Mouse (Mus musculus) liver, embryonic 15.5 days (tissue): ENCODE measurements around the gene Krt14. TPM values are rescaled to one million over a fixed set of nuclear protein-coding genes. Genes with fewer than 3 reads are reported as not detected.

Experiments used
- ATAC-seq: fragments of 200-750 bp; cut with Nextera tagmentation; 2 replicates; pipeline ENCODE4 v1.8.0; 2017; ENCODE audit warnings: moderate number of reproducible peaks, mild to moderate bottlenecking, moderate library complexity; ENCODE audit not compliant: insufficient read depth
- H3K27ac ChIP-seq: fragments of 300-500 bp; sonication (generic); replicated peaks from 2 replicates; pipeline ENCODE4 v1.5.1; 2015; ENCODE audit warnings: mild to moderate bottlenecking, inconsistent platforms
- H3K27me3 ChIP-seq: fragments of 300-500 bp; sonication (generic); 2 replicates; pipeline ENCODE4 v1.6.1; 2015; ENCODE audit warnings: mild to moderate bottlenecking, inconsistent platforms
- H3K36me3 ChIP-seq: fragments of 300-500 bp; sonication (generic); replicated peaks from 2 replicates; pipeline ENCODE4 v1.6.1; 2015; ENCODE audit warnings: moderate library complexity, mild to moderate bottlenecking, inconsistent platforms
- H3K4me1 ChIP-seq: fragments of 300-500 bp; sonication (generic); replicated peaks from 2 replicates; pipeline ENCODE4 v1.6.1; 2015; ENCODE audit warnings: inconsistent platforms
- H3K4me2 ChIP-seq: fragments of 300-500 bp; sonication (generic); 2 replicates; pipeline ENCODE4 v1.6.1; 2015; ENCODE audit warnings: moderate library complexity, mild to moderate bottlenecking, inconsistent platforms
- H3K4me3 ChIP-seq: fragments of 300-500 bp; sonication (generic); replicated peaks from 2 replicates; pipeline ENCODE4 v1.5.1; 2015; ENCODE audit warnings: mild to moderate bottlenecking, inconsistent platforms
- H3K9ac ChIP-seq: fragments of 300-500 bp; sonication (generic); 2 replicates; pipeline ENCODE4 v1.6.1; 2015; ENCODE audit warnings: moderate library complexity, mild to moderate bottlenecking, inconsistent platforms
- H3K9me3 ChIP-seq: fragments of 300-500 bp; sonication (generic); replicated peaks from 2 replicates; pipeline ENCODE4 v1.6.1; 2016; ENCODE audit warnings: inconsistent platforms
- WGBS: fragments of 180-500 bp; shearing (Covaris S2); methylation state at CpG from one replicate; pipeline ENCODE4 v1.1.7; 2015; ENCODE audit warnings: mixed read lengths; ENCODE audit not compliant: insufficient replicate concordance; 5-methylcytosine and 5-hydroxymethylcytosine counted together
- polyA plus RNA-seq: library from polyadenylated mRNA; unstranded; fragments of >200 nt; fragmentation: Nextera tagmentation; extraction: Ambion mirVana; gene quantifications from 2 replicates; pipeline ENCODE4 v1.2.1, GENCODE M21; 2015

Krt14 gene
- polyA plus RNA-seq, 1 experiment from 2014 or later, result 0.50 TPM

GRCm38 (mm10) chr11:100200104-100200820, 7.1 kb downstream of the Krt14 start:
- H3K4me1 ChIP-seq, result no peaks in the 10 kb centered on the region
- H3K9ac ChIP-seq, result no peak overlapping the region
- no peak overlapping the region for H3K4me2 ChIP-seq
- WGBS, result 36% methylated on average over 8 of the region's 8 CpGs
- ATAC-seq, result no peak
- H3K4me3 ChIP-seq, result no peak overlapping the region
- no peak overlapping the region for H3K27ac ChIP-seq
- no peaks in the 10 kb centered on the region for H3K27me3 ChIP-seq
- no peaks in the 10 kb centered on the region for H3K9me3 ChIP-seq
- H3K36me3 ChIP-seq, result no peaks in the 10 kb centered on the region

- H3K4me2 ChIP-seq, result no peak overlapping the region
- WGBS, result 40% methylated on average over 4 of the region's 4 CpGs
- H3K9me3 ChIP-seq, result no peaks in the 10 kb centered on the region
- no peaks in the 10 kb centered on the region for H3K36me3 ChIP-seq
- no peak overlapping the region for H3K9ac ChIP-seq
- H3K4me1 ChIP-seq, result no peaks in the 10 kb centered on the region
- ATAC-seq, result no peak
- no peak overlapping the region for H3K27ac ChIP-seq
- no peaks in the 10 kb centered on the region for H3K27me3 ChIP-seq
- H3K4me3 ChIP-seq, result no peak overlapping the region
These were observed 8.7 kb downstream of the Krt14 start for GRCm38 (mm10) chr11:100198666-100199065.

GRCm38 (mm10) chr11:100192992-100193391, 14.4 kb downstream of the Krt14 start, which contains the start of gene Krt9:
TSS of gene Krt9 (minus strand) at chr11:100193246.
- no peak within 1 kb of the TSS for H3K4me2 ChIP-seq
- no peaks in the 10 kb centered on the region for H3K27me3 ChIP-seq
- H3K36me3 ChIP-seq, result no peaks in the 10 kb centered on the region
- 34% methylated on average over 9 of the region's 9 CpGs for WGBS
- H3K27ac ChIP-seq, result no peak within 1 kb of the TSS
- H3K4me1 ChIP-seq, result no peaks in the 10 kb centered on the region
- ATAC-seq, result no peak
- H3K4me3 ChIP-seq, result no peak within 1 kb of the TSS
- no peaks in the 10 kb centered on the region for H3K9me3 ChIP-seq
- H3K9ac ChIP-seq, result no peak within 1 kb of the TSS

- H3K27me3 ChIP-seq, result no peaks in the 10 kb centered on the region
- H3K36me3 ChIP-seq, result no peaks in the 10 kb centered on the region
- H3K9ac ChIP-seq, result no peak overlapping the region
- H3K4me2 ChIP-seq, result no peak overlapping the region
- no peak for ATAC-seq
- no peak overlapping the region for H3K4me3 ChIP-seq
- H3K27ac ChIP-seq, result no peak overlapping the region
- H3K4me1 ChIP-seq, result no peaks in the 10 kb centered on the region
- WGBS, result 78% methylated on average over 3 of the region's 3 CpGs
- H3K9me3 ChIP-seq, result no peaks in the 10 kb centered on the region
These were observed 15.5 kb downstream of the Krt14 start for GRCm38 (mm10) chr11:100191820-100192219.

- WGBS, result 67% methylated on average over 8 of the region's 8 CpGs
- no peak for ATAC-seq
- Histone ChIP-seq H3K9me3 (no peaks in the 10 kb centered on the region), H3K9ac (no peak overlapping the region), H3K4me2 (no peak overlapping the region), H3K4me3 (no peak overlapping the region), H3K36me3 (no peaks in the 10 kb centered on the region), H3K4me1 (no peaks in the 10 kb centered on the region), H3K27me3 (no peaks in the 10 kb centered on the region), H3K27ac (no peak overlapping the region)
These were observed 20.6 kb downstream of the Krt14 start for GRCm38 (mm10) chr11:100186736-100187135.

GRCm38 (mm10) chr11:100181725-100182124, 25.6 kb downstream of the Krt14 start:
- Histone ChIP-seq H3K9ac (no peak overlapping the region), H3K4me1 (no peaks in the 10 kb centered on the region), H3K27me3 (no peaks in the 10 kb centered on the region), H3K4me3 (no peak overlapping the region), H3K27ac (no peak overlapping the region), H3K36me3 (no peaks in the 10 kb centered on the region), H3K9me3 (no peaks in the 10 kb centered on the region), H3K4me2 (no peak overlapping the region)
- ATAC-seq, result no peak
- WGBS, result 27% methylated on average over 7 of the region's 7 CpGs

GRCm38 (mm10) chr11:100179260-100179659, 28.1 kb downstream of the Krt14 start:
- H3K4me2 ChIP-seq, result no peak overlapping the region
- 69% methylated on average over 3 of the region's 3 CpGs for WGBS
- H3K9ac ChIP-seq, result no peak overlapping the region
- no peak overlapping the region for H3K27ac ChIP-seq
- no peak overlapping the region for H3K4me3 ChIP-seq
- H3K4me1 ChIP-seq, result no peaks in the 10 kb centered on the region
- H3K36me3 ChIP-seq, result no peaks in the 10 kb centered on the region
- ATAC-seq, result no peak
- H3K27me3 ChIP-seq, result no peaks in the 10 kb centered on the region
- H3K9me3 ChIP-seq, result no peaks in the 10 kb centered on the region

- 56% methylated on average over 5 of the region's 5 CpGs for WGBS
- ATAC-seq, result no peak
These were observed 29.0 kb downstream of the Krt14 start for GRCm38 (mm10) chr11:100178307-100178706.

GRCm38 (mm10) chr11:100176791-100177190, 30.6 kb downstream of the Krt14 start:
- Histone ChIP-seq H3K4me1 (no peaks in the 10 kb centered on the region), H3K4me3 (no peak overlapping the region), H3K36me3 (no peaks in the 10 kb centered on the region), H3K27ac (no peak overlapping the region), H3K9me3 (no peaks in the 10 kb centered on the region), H3K9ac (no peak overlapping the region), H3K27me3 (no peaks in the 10 kb centered on the region), H3K4me2 (no peak overlapping the region)
- no peak for ATAC-seq
- 53% methylated on average over 9 of the region's 9 CpGs for WGBS

More at GRCm38 (mm10) chr11:100178307-100178706, 29.0 kb downstream of the Krt14 start:
- Histone ChIP-seq H3K9ac (no peak overlapping the region), H3K4me3 (no peak overlapping the region), H3K27ac (no peak overlapping the region), H3K36me3 (no peaks in the 10 kb centered on the region), H3K27me3 (no peaks in the 10 kb centered on the region), H3K4me1 (no peaks in the 10 kb centered on the region), H3K4me2 (no peak overlapping the region), H3K9me3 (no peaks in the 10 kb centered on the region)

- no peak overlapping the region for H3K4me2 ChIP-seq
- H3K9me3 ChIP-seq, result no peaks in the 10 kb centered on the region
- H3K4me3 ChIP-seq, result no peak overlapping the region
- H3K27me3 ChIP-seq, result no peaks in the 10 kb centered on the region
- H3K4me1 ChIP-seq, result no peaks in the 10 kb centered on the region
- no peaks in the 10 kb centered on the region for H3K36me3 ChIP-seq
- WGBS, result 25% methylated on average over 14 of the region's 14 CpGs
- no peak for ATAC-seq
- no peak overlapping the region for H3K27ac ChIP-seq
- no peak overlapping the region for H3K9ac ChIP-seq
These were observed 38.3 kb downstream of the Krt14 start for GRCm38 (mm10) chr11:100168765-100169762.

- Histone ChIP-seq H3K27me3 (no peaks in the 10 kb centered on the region), H3K27ac (no peak overlapping the region), H3K4me1 (no peaks in the 10 kb centered on the region), H3K4me2 (no peak overlapping the region), H3K4me3 (no peak overlapping the region), H3K36me3 (no peaks in the 10 kb centered on the region), H3K9me3 (no peaks in the 10 kb centered on the region), H3K9ac (no peak overlapping the region)
- 79% methylated on average over 8 of the region's 8 CpGs for WGBS
- no peak for ATAC-seq
These were observed 39.3 kb downstream of the Krt14 start for GRCm38 (mm10) chr11:100168071-100168470.
